Mouse (Mus musculus) spleen, adult 2 months (tissue): ENCODE measurements at regions not wholly inside any gene's neighbourhood (a gene's known extent, or its start where the extent isn't known, plus 50 kb on each side); places are given as distances from the start of the nearest gene placed in this dataset.

Experiments
- CTCF ChIP-seq: fragments of 200-500 bp; IDR thresholded peaks from 2 replicates; pipeline ENCODE4 v1.5.1; 2011; ENCODE audit warnings: mild to moderate bottlenecking, inconsistent platforms; ENCODE audit not compliant: insufficient read depth, insufficient read length, insufficient replicate concordance; ENCODE audit errors: extremely low read depth
- POLR2A ChIP-seq: fragments of 200-500 bp; IDR thresholded peaks from 2 replicates; pipeline ENCODE4 v1.6.1; 2011; ENCODE audit warnings: low read depth, low read length, inconsistent platforms

- TF ChIP-seq CTCF = no peak
- TF ChIP-seq POLR2A = no peak
These were observed 348.9 kb upstream of the Sphkap start for GRCm38 (mm10) chr1:83756866-83757265.
